Mouse (Mus musculus): ENCODE results near the gene Srgap2.
"Not testable (repeated sequence)": the region's sequence is repeated elsewhere in the genome, so short reads cannot be mapped to it uniquely, and the experiment has no call there.

Gene Srgap2

DNA sequence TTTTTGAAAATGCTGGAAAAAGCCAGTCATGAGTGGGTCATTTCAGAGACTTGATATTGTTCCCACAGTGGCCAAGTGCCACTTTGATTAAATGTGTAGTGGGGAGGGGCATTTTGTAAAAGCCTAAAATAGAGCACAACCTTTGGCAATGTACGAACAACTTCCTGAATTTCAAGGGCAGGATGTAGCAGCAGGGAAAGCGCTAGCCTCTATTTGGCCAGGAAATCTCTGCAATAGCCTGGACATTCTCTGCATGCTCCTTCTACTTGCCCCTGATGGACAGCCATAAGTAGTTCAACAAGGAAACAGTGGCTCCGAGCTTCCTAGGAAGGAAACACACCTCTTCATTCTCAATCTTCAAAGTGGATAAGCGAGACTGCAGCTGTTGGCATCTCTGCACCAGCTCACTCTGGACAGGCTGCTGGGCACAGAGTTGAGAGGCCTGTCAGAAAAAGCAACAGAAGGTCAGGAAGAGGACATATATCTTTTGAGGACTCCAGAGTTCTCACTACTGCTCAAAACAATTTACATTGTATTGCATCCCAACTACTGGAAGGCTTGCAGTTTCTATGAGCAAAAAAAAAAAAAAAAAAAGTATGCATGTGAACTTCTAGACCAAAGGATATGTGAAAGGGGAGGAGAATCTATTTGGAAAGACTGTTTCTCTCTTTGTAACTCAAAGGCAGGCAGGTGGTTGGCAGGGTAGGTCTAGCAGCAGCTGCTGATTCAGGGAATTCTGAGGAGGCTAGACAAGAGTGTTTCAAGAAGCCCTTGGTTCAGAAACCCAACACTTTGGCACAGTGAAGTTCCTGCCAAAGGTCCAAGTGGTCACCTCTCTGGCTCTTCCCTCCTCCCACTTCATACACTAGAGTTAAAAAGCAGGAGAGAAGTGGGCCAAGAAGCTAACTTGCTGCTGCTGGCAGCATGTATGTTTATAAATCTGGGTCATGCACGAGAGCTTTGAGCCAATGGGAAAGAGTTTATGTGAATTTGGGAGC is 181.4 kb downstream of the Srgap2 start:
- no peak for DNase-seq (ENCODE audit: low spot score in 2 of 2)

DNA sequence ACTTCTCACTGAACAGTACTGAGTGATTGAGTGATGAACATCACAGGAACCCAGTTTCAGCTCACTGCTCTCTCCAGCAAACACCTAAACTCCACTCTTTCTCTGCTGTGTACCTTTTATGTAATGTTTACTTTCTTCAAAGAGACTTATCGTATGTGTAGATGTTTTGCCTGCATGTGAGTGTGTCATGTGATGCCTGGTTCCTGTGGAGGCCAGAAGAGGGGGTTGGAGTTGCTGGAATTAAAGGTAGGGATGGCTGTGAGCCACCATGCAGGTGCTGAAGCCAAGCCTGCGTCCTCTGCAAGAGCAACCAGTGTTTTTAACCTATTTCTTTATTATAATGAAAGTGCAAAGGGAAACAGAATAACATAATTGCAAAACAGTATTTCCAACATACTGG is 182.5 kb downstream of the Srgap2 start:
- no peak for DNase-seq (ENCODE audit: low spot score in 2 of 2)

DNA sequence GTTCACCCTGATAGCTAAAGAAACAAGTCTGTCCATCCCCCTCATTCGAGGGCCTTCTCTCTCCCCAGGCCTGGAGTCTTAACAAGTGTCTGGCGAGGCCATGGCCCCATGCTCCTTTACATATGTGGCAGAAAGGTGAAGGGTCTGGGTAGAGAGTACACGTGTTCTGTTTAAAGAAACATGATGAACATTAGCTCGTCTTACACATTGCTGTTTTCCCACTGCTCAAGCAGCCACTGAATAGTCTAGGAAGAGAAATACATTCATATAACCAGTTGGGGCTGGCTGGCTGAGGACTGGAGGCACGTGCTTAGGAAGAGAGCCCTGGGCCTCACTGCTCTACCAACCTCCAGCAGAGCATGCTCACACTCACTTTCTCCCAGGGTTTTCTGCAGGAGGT is 191.1 kb downstream of the Srgap2 start:
- DNase-seq (ENCODE audit: low spot score in 2 of 2) = no peak

DNA sequence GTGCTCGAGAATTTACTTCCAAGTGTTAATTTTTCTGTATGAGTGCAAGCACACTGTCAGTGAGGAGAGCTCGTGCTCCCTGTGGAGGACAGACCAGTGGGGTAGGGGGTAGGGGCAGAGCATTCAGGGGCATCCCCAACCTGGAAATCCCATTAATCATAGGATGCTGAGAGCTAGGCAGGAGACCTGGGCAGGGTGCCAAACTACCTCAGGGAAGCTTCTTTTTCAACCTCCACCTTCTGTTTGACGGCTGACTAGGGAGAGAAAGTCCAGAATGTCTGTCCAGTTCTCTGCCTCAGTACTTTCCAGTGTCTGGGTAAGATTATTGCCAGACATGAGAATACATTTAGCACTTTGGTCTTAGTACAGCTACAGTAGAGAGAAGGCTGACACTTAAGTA is 191.5 kb downstream of the Srgap2 start:
- DNase-seq (ENCODE audit: low spot score in 2 of 2) = no peak

DNA sequence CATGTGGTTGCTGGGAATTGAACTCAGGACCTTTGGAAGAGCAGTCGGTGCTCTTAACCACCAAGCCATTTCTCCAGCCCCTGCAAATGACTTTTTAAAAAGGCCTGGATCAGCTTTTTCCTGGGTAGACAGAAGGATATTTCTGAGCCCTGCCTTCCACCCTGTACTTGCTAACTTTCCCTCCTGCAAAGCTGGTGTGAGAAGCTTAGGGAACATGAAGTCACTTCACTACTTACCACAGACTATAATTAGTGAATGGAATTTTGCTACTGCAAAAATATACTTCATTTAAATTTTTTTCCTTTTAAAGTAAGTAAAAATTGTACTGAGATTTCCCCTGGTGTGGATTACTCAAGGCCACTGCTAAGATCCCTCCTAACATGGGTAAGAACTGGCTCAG is 196.0 kb downstream of the Srgap2 start:
- no peak for DNase-seq (ENCODE audit: low spot score in 2 of 2)

DNA sequence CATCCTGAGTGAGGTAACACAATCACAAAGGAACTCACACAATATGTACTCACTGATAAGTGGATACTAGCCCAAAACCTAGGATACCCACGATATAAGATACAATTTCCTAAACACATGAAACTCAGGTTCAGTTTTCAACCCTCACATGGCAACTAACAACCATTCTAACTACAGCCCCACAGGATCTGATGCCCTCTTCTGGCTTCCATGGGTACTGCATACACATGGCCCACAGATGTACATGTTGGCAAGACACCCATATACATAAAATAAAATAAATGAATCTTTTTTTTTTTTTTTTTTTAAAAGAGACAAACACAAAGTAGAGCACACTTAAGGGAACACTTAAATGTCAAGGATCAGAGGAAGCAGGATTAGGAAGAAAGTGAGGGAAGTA is 198.1 kb downstream of the Srgap2 start:
- DNase-seq (ENCODE audit: low spot score in 2 of 2) = not testable (repeated sequence)

DNA sequence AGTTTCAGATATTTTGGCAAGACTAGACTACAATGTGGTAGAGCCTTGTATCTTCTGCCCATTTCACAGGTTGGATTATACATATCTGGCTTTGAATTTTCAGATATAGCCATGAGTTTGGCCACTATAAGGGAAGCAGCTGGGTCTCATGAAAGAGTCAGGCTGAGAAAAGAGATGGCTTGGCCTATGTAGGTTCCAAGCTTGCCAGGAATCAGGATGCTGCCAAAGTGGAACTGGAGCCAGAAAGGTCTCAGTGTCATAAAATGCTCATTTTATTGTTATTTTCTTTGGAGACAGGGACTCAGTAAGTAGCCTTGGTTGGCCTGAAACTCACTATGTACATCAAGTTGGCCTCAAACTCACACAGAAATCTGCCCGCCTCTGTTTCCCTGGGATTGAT is 200.0 kb downstream of the Srgap2 start:
- no peak for DNase-seq (ENCODE audit: low spot score in 2 of 2)

DNA sequence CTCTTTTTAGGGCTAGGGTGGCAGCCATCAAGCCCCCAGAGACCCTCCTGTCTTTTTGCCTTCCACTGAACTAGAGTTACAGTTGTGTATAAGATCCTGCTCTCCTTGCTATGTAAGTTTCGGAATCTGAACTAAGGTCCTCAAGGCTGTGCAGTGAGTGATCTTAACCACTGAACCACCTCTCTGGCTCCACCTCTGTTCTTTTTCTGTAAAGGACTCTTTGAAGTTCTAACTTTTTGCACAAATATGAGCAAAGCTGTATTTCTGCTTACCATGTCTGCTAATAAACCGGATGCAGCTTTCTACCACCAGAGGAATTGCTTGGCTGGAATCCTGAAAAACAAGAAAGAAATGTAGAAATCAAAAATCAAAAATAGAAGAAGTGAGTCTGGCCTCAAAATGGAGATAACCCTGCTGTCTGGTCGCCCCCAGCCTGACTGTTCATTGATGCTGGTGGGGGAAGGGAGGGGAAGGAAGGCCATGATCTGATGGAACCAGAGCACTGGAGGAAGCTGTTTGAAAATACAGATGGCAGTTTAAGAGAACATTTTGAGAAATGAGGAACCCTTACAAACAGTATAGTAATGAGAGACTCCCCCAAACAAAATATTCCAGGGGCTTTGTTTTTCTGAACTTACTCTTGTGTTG is 202.2 kb downstream of the Srgap2 start:
- DNase-seq (ENCODE audit: low spot score in 2 of 2) = no peak

DNA sequence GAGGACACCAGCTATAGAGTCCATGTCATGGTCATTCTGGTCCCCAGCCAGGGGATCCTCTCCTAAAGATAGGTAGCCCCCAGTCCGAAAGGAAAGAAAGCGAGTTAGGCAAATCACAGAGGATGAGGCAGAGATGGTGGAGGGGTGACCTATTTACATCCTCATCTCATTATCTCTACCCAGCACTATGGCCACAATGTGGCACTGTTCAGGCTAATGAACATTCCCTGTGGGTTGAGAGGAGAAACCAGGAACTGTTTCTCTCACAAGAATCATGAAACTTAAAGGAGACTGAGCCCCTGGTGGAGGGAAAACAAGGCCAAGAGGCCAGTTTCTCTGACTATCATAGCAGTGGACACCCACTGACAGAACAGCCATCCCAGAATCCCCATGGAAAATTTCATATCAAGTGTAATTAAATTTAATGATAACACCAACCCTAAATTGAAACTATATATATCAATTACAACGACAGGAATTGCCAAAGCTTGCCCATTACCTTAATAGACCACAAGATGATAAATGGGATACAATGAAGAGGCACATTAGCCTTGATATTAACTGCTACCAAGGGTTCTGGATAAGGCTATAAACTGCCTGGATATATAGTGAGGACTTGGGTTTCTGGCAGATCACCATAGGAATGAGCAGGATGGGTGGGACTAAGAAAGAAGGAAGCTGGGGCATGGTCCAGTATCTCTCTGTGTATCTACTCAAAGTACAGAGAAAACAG is 207.4 kb downstream of the Srgap2 start:
- DNase-seq (ENCODE audit: low spot score in 2 of 2) = no peak

DNA sequence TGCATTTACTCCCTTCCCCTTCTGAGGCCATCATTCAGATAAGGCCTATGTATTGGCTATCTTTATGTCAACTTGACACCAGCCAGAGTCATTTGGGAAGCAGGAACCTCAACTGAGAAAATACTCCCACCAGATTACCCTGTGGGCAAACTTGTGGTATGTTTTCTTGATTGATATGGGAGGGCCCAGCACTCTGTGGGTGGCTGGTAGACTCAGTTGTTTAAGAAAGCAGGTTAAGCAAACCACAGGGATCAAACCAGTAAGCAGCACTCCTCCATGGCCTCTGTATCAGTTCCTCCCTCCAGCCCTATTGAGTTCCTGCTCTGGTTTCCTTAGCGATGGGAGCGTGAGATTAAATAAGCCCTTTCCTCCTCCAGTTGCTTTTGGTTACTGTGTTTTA is 208.8 kb downstream of the Srgap2 start:
- no peak for DNase-seq (ENCODE audit: low spot score in 2 of 2)

DNA sequence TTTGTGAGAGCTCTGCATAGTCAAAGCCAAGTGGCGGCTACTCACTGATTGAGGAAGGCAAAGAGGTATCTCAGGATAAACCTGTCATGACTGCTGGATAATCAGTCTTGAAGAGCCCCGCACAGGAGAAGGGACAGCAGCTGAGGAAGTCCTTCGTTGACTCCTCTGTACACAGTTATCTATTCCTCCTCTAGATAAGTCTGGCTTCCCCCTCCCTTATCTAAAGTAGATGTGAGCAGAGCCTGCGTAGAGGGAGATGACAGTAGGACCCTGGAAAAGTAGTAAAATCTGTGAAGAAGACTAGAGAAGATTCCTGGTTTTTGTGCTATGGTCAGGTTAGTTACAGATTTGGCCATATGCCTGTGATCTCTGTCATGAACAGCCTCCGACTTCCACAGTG is 209.5 kb downstream of the Srgap2 start:
- no peak for DNase-seq (ENCODE audit: low spot score in 2 of 2)

DNA sequence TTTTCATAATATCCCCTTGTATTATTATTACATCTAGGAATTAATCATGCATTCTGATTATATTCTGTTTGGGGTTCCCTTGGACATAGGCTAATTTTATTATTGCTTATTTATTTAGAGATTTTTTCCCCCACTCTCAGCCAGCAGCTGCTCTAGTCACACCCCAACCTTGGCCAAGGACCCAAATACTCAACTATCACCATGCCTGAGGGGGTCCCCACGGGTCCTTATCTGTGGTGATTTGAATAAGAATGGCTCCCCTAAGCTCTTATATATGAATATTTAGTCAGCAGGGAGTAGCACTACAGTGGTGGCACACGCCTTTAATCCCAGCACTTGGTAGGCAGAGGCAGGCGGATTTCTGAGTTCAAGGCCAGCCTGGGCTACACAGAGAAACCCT is 215.9 kb downstream of the Srgap2 start:
- DNase-seq (ENCODE audit: low spot score in 2 of 2) = no peak

DNA sequence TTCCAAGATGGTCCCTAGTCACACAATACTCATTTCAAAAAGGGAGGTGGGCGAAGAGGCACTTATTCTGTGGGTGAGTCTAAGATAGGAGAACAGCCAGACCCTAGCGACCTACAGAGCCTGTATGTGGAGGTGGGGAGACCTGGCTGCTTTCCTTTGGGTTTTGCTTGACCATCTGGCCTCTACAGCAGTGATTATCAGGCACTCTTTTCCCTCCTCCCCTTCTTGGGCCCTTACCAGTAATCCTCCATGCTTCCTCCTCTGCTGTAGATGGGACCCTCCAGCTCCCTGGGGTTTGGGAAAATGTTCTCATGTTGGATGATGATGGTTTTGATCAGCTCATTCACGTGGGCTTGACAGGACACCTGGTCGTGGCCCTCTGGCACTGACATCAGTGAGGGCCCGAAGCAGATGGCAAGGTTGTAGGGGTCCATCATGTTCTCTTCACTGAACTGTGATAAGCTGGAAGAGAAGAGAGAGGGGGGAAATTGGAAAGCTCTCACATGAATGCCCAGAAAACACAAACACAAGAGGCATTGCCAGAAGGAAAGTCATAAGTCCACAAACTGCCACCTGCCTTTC is 216.8 kb downstream of the Srgap2 start:
- DNase-seq (ENCODE audit: low spot score in 2 of 2) = no peak

DNA sequence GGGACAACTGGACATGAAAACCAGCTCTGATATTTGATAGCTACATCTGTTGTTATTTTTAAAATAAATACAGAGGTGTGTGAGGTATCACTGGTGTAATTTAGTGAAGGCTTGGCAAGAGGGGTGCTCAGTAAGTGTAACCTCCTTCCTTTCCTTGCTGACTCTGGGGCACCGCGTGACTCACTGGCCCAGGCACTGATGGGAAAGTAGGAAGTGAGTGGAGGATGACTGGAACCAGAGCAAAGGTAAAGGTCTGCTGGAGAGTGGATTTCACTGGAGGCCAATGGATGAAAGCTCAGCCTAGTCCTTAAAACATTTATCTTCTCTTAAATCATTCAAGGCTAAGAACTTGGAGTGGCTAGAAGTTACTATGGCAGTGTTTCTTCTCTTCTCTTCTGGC is 226.4 kb downstream of the Srgap2 start:
- no peak for DNase-seq (ENCODE audit: low spot score in 2 of 2)

DNA sequence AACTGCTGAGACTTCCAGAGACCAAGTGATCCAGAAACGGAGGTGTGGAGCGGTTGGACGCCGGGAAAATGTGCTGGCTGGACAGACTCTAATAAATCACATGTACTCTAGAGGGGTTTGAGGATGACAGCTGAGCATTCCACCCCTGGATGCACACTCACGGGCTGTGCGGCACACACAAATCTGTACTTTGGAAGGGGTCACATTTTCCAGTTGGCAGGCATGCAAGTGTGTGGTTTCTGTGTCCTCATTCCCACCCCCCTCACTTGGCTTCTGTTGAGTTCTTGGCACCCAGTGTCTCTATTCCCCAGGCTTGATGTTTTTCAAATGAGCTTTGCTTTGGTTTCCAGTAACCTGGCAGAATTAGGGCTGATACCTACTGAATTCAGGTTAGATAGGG is 227.4 kb downstream of the Srgap2 start:
- DNase-seq (ENCODE audit: low spot score in 2 of 2) = no peak

DNA sequence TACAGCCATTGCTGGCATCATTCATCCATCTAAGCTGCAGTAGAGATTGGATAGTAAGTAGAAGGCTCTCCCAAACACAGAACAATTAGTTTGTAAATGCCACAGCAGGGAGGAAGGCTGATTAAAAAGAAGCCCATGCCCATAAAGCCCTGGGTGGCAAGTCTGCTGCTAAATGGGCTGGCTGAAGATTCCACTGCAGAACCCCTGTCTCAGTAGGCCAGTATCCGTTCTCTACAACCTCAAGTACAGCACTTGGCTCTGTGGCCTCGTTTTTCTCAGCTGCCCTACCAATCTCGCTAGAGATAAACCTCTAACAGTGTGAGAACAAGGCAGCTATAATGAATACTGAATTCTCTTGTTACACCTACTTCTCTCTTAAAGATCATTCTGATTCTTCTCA is 227.9 kb downstream of the Srgap2 start:
- DNase-seq (ENCODE audit: low spot score in 2 of 2) = no peak

DNA sequence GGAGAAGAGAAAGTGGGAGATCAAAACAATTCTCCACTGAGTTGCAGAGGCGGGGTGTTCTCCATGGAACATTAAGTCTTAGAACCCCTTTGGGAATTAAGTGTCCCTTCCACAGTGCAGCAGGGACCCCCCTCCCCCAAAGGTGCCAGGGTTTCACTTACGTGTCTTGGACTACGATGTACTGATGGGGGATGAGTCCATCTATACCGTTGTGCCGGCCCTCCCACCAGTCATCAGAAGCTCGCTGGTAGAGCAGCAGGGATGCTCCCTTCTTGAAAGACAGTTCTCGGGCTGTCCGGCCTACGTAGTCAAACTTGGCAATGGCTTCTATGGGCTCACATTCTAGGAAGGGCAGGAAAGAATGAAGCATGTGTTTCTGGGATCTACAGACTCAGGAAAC is 229.0 kb downstream of the Srgap2 start:
- no peak for DNase-seq (ENCODE audit: low spot score in 2 of 2)

DNA sequence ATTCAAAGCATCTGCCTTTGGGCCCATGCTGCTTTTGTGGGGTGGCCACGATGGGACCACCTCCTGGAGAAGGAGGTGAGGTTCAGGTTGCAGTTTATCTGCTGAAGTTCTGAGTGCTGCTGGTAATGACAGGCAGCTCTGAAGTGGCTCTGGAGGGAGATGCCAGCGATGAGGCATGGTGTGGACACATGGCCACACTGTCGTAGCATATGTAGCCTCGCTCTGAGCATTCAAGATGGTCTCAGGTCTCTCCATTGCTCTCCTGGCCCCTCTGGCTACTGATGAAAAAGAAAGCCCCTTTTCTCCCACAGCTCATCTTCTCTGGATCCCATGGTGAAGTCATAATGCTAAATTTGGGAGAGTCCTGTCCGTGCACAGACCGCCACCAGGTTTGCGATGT is 230.4 kb downstream of the Srgap2 start:
- no peak for DNase-seq (ENCODE audit: low spot score in 2 of 2)

DNA sequence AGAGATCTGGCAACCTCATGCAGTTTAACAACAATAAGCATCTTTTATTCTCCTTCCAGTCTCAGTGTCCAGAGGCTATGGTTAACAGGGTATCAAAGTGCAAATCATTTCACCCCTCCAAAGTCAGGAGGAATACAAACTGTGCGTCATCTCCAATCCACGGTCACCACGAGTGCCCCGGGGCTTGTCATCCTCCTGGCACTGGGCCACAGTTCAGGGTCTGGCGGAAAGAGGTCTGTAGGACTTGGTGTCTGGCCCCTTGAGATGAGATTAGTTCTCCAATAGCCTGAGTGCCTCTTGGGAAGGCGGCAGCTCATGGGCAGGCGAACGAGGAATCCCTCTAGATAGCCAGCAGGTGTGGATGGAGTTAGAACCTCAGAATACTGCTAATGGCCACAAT is 232.0 kb downstream of the Srgap2 start:
- DNase-seq (ENCODE audit: low spot score in 2 of 2) = no peak

DNA sequence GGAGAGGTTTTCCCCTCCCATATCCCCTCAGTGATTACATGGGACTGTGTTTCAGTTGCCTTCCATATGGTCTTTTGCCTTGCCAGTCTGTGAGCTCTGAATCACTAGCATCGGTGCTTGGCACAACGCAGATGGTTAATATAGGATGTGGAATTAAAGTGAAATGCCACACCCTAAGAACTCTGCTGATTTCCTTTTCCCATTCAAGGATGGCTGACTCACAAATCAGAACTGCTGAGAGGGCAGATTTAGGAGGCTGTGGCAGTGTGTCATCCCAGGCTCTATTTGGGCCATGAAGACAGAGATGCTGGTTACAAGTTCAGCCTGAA is 233.3 kb downstream of the Srgap2 start:
- no peak for DNase-seq (ENCODE audit: low spot score in 2 of 2)

DNA sequence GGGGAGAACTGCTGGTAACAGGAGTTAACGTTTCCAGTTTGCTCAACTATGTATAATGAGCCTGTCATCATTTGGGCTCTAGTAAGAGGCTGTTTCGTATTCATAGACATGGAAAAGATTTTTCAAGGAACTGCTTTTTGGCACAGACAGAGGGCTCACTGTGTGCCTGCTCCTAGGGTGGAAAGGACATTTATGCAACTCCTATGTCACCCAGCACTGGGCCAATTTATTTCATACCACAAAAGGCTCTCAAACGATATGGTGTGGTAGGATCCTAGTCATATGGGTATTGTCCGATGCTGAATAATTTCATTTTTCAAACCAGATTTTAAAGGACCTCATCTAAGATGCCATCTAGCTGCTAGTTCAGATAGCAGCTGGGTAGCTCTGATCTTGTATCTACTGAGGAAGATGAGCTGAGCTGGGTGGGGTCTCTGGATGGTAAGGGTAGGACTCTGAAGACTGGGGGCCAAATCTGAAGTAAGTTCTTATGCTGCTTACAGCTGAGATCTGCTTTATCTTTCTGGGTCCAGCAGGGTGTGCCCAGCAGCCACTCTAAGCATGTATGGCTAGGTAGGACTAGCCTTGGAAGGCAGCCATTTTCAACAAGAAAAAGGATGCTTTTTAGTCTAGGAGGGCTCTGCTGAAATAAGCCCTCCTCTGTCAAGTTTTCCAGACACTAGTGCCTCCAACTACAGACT is 233.8 kb downstream of the Srgap2 start:
- DNase-seq (ENCODE audit: low spot score in 2 of 2) = no peak

DNA sequence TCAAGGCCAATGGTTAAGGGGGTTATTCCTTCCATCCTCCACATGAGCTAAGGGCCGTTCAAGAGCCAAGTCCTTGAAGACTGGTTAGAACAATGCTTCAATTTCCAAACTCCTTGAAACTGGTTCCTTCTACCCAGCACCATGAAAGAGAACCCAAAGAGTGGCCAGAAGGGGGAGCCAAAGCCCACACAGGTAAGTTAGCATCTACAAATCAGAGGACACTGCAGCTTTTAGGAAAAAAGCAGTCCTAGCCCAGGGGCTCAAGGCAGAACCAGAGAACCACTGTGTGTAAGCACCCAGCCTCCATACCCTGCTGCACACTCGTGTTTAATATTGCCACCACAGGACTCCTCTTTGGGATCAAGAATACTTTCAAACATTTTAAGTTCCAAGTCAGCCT is 236.5 kb downstream of the Srgap2 start:
- DNase-seq (ENCODE audit: low spot score in 2 of 2) = no peak

All from frontal cortex, postnatal 10 days (tissue).